Mouse (Mus musculus): ENCODE measurements around the gene Fam20c. TPM values are rescaled to one million over a fixed set of nuclear protein-coding genes. Genes with fewer than 3 reads are reported as not detected.

Gene Fam20c
- polyA plus RNA-seq, 1 experiment from 2014 or later, result 188 TPM

- ATAC-seq (no peak), DNase-seq (ENCODE audit: low read depth, low spot score) (no peak)
- CTCF ChIA-PET, result interaction anchor here (1.1 kb wide), 2 partner anchors 8 to 46 kb away, joined by 3 to 4 read pairs; no protein-coding TSS in a partner anchor
- no peak for TF ChIP-seq CTCF (IDR thresholded peaks at IDR 0.05)
- no peaks in the 10 kb centered on the region for H3K27me3 ChIP-seq
- in situ Hi-C loops (cut with MboI; ENCODE audit: low pct_unique_long_range_greater_than_20kb), result no loop called here
- POLR2A ChIA-PET, result interaction anchor here (0.9 kb wide), 1 partner anchor 46 kb away, joined by 3 read pairs; no protein-coding TSS in a partner anchor
Observed at GRCm38 (mm10) chr5:138801588-138802116, 47.3 kb downstream of the Fam20c start.

- in situ Hi-C loops (cut with MboI; ENCODE audit: low pct_unique_long_range_greater_than_20kb), result no loop called here
Observed at GRCm38 (mm10) chr5:138804286-138804685, 50.0 kb downstream of the Fam20c start.

GRCm38 (mm10) chr5:138809767-138810166, 55.5 kb downstream of the Fam20c start:
- POLR2A ChIA-PET, result interaction anchor here (0.6 to 0.7 kb wide), 2 partner anchors 222 to 240 kb away, joined by 4 to 5 read pairs; no protein-coding TSS in a partner anchor
- no peaks in the 10 kb centered on the region for H3K27me3 ChIP-seq
- in situ Hi-C loops (cut with MboI; ENCODE audit: low pct_unique_long_range_greater_than_20kb), result no loop called here
- CTCF ChIA-PET, result interaction anchor here (1.0 to 1.5 kb wide), 2 partner anchors 9 to 17 kb away, joined by 4 to 7 read pairs; no protein-coding TSS in a partner anchor
- no peak for TF ChIP-seq CTCF (IDR thresholded peaks at IDR 0.05)
- DNase-seq (ENCODE audit: low read depth, low spot score) (no peak), ATAC-seq (no peak)

More at GRCm38 (mm10) chr5:138804286-138804685, 50.0 kb downstream of the Fam20c start:
- DNase-seq (ENCODE audit: low read depth, low spot score) (no peak), ATAC-seq (no peak)
- CTCF ChIA-PET, result no interaction called here
- no peak for TF ChIP-seq CTCF (IDR thresholded peaks at IDR 0.05)
- no peaks in the 10 kb centered on the region for H3K27me3 ChIP-seq
- POLR2A ChIA-PET, result no interaction called here

GRCm38 (mm10) chr5:138819780-138820179, 65.5 kb downstream of the Fam20c start, which contains the start of gene Gm5294:
Gm5294 (plus strand) TSS chr5:138820080.
- ChIA-PET CTCF (no interaction called here), POLR2A (no interaction called here)
- no peak for TF ChIP-seq CTCF (IDR thresholded peaks at IDR 0.05)
- ATAC-seq, result no peak
- no peaks in the 10 kb centered on the region for H3K27me3 ChIP-seq
- no peak for DNase-seq (ENCODE audit: low read depth, low spot score)
- in situ Hi-C loops (cut with MboI; ENCODE audit: low pct_unique_long_range_greater_than_20kb), result no loop called here

- ChIA-PET CTCF (no interaction called here), POLR2A (no interaction called here)
- in situ Hi-C loops (cut with MboI; ENCODE audit: low pct_unique_long_range_greater_than_20kb), result no loop called here
- no peak for ATAC-seq
- DNase-seq (ENCODE audit: low read depth, low spot score), result no peak
- TF ChIP-seq CTCF (IDR thresholded peaks at IDR 0.05), result no peak
- no peaks in the 10 kb centered on the region for H3K27me3 ChIP-seq
Observed at GRCm38 (mm10) chr5:138820717-138821332, 66.5 kb downstream of the Fam20c start.

GRCm38 (mm10) chr5:138825090-138825489, 70.8 kb downstream of the Fam20c start:
- no peak for DNase-seq (ENCODE audit: low read depth, low spot score)
- in situ Hi-C loops (cut with MboI; ENCODE audit: low pct_unique_long_range_greater_than_20kb), result no loop called here
- ChIA-PET POLR2A (no interaction called here), CTCF (no interaction called here)
- TF ChIP-seq CTCF (IDR thresholded peaks at IDR 0.05), result no peak
- no peaks in the 10 kb centered on the region for H3K27me3 ChIP-seq
- ATAC-seq, result no peak

GRCm38 (mm10) chr5:138833406-138833805, 79.1 kb downstream of the Fam20c start:
- peak; percentile 22 for DNase-seq (ENCODE audit: low read depth, low spot score)

GRCm38 (mm10) chr5:138834910-138835309, 80.6 kb downstream of the Fam20c start:
- H3K27me3 ChIP-seq, result no peaks in the 10 kb centered on the region
- no peak for DNase-seq (ENCODE audit: low read depth, low spot score)
- ATAC-seq, result no peak
- POLR2A ChIA-PET, result no interaction called here
- in situ Hi-C loops (cut with MboI; ENCODE audit: low pct_unique_long_range_greater_than_20kb), result no loop called here
- CTCF ChIA-PET, result no interaction called here
- TF ChIP-seq CTCF (IDR thresholded peaks at IDR 0.05), result no peak

More at GRCm38 (mm10) chr5:138833406-138833805, 79.1 kb downstream of the Fam20c start:
- no peak for TF ChIP-seq CTCF (IDR thresholded peaks at IDR 0.05)
- ChIA-PET POLR2A (no interaction called here), CTCF (interaction anchor here (0.7 to 1.3 kb wide), 3 partner anchors 13 to 261 kb away, joined by 3 to 4 read pairs (median 3); no protein-coding TSS in a partner anchor)
- H3K27me3 ChIP-seq, result no peaks in the 10 kb centered on the region
- ATAC-seq, result no peak
- in situ Hi-C loops (cut with MboI; ENCODE audit: low pct_unique_long_range_greater_than_20kb), result no loop called here

GRCm38 (mm10) chr5:138840981-138841380, 86.7 kb downstream of the Fam20c start:
- TF ChIP-seq CTCF (IDR thresholded peaks at IDR 0.05), result no peak
- no peak for DNase-seq (ENCODE audit: low read depth, low spot score)
- ChIA-PET POLR2A (interaction anchor here (1.1 kb wide), 1 partner anchor 56 kb away, joined by 3 read pairs; no protein-coding TSS in a partner anchor), CTCF (interaction anchor here (1.3 to 1.5 kb wide), 2 partner anchors 8 to 11 kb away, joined by 3 to 6 read pairs; no protein-coding TSS in a partner anchor)
- in situ Hi-C loops (cut with MboI; ENCODE audit: low pct_unique_long_range_greater_than_20kb), result loop anchor here (10.0 kb wide), 1 partner anchor 504 kb away; no protein-coding TSS in a partner anchor
- H3K27me3 ChIP-seq, result no peaks in the 10 kb centered on the region
- no peak for ATAC-seq

GRCm38 (mm10) chr5:138843168-138843824, 89.0 kb downstream of the Fam20c start:
- ChIA-PET CTCF (interaction anchor here (1.6 kb wide), 1 partner anchor 242 kb away, joined by 6 read pairs; no protein-coding TSS in a partner anchor), POLR2A (no interaction called here)
- in situ Hi-C loops (cut with MboI; ENCODE audit: low pct_unique_long_range_greater_than_20kb), result loop anchor here (10.0 kb wide), 1 partner anchor 502 kb away; no protein-coding TSS in a partner anchor
- no peaks in the 10 kb centered on the region for H3K27me3 ChIP-seq
- DNase-seq (ENCODE audit: low read depth, low spot score) (no peak), ATAC-seq (no peak)
- TF ChIP-seq CTCF (IDR thresholded peaks at IDR 0.05), result no peak
